Mouse (Mus musculus) inflammation-experienced regulatory T-cells, adult 6 months (primary cell): ENCODE measurements around the gene Jund. TPM values are rescaled to one million over a fixed set of nuclear protein-coding genes. Genes with fewer than 3 reads are reported as not detected.

Experiments used
- ATAC-seq: one replicate; pipeline ENCODE4 v1.8.0; 2017
- polyA plus RNA-seq, 3 experiments: library from polyadenylated mRNA; unstranded; fragments of 100-300 nt; shearing (Covaris generic); gene quantifications; one replicate each; pipeline ENCODE4 v1.2.1; 2017

Jund gene
- polyA plus RNA-seq, 3 experiments from 2014 or later, result 13.9 to 23.2 (median 16.6) TPM

DNA sequence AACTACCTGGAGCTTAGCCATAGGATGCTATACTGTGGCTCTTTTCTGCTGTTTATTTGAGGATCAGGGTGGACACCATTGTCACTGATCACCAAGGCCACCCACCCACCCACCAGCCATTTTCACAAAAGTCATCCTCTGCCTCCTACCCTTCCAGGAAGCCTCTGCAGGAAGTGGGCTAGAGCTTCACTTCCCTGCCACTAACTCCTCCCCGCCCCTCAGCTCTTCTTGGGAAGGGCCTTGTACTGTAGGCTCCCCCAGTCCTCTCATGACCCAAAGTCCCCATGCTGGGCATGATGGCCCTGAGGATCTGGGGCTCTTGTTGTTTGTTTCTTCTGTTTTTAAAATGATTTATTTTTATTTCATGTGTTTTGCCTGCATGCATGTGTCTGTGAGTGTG lies 23.4 kb upstream of the Jund start:
- peak; percentile 54 for ATAC-seq

GRCm38 (mm10) chr8:70677451-70678080 lies 21.2 kb upstream of the Jund start:
- no peak for ATAC-seq

GRCm38 (mm10) chr8:70678679-70679078 lies 20.1 kb upstream of the Jund start:
- ATAC-seq, result no peak

- no peak for ATAC-seq
Observed at GRCm38 (mm10) chr8:70679404-70679803, 19.3 kb upstream of the Jund start.

GRCm38 (mm10) chr8:70680039-70680438 lies 18.7 kb upstream of the Jund start:
- ATAC-seq, result no peak

- ATAC-seq, result no peak
Observed at GRCm38 (mm10) chr8:70681410-70681809, 17.3 kb upstream of the Jund start.

GRCm38 (mm10) chr8:70682193-70682592 lies 16.6 kb upstream of the Jund start:
- no peak for ATAC-seq

DNA sequence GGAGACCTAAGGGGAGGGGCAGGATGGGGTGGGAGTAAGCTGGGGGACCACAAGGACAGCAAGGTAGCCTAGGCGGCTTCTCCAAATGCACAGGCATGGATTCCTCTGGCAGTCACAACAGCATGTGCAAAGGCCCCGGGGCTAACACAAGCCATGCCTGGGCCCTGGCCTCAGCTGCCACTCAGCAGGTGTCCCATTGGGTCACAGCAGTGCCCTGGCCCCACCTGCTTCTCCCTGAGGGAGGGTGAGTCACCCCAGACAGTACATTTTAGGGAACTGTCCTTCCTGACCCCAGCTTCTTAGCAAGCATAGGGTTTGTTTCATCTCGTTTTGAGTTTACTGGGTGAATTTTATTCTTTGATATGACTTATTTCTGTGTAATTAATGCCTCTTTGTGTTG lies 16.1 kb upstream of the Jund start:
- no peak for ATAC-seq

DNA sequence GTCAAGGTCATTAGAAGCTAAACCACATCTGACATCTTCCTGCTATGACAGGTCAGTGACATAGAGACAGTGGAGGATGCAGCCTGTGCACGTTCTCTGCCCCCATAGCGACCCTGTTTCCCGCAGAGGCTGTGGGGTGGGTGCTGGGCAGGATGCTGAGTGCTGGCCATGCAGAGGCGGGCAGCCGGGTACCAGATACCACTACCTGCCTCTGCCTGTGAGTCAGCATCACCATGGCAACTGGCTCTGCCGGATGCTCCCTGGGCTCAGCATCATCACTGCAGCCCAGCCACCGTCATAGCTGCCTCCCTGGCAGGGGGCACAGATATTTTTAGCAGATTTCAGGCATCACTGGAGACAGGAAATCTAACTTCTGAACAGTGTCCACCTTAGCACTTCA lies 14.5 kb upstream of the Jund start:
- ATAC-seq, result peak; percentile 97

DNA sequence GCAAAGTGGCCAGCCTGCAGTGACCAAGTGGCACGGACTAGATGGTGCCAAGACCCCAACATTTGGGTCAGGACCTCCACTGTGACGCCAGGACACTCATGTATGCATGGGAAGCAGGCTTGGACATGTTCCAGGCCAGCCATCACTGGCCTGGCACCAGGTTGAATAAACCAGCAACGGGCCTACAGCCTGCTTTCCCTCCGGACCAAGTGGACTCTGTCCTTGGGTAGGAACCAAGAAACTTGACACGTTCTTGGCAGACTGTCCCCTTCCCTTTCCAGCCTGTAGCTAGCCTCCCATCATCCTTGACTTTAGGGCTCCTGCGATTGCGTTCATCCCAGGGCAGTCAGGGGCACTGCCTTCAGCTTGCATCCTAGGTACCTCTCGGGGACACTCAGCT lies 11.2 kb upstream of the Jund start:
- ATAC-seq, result no peak

DNA sequence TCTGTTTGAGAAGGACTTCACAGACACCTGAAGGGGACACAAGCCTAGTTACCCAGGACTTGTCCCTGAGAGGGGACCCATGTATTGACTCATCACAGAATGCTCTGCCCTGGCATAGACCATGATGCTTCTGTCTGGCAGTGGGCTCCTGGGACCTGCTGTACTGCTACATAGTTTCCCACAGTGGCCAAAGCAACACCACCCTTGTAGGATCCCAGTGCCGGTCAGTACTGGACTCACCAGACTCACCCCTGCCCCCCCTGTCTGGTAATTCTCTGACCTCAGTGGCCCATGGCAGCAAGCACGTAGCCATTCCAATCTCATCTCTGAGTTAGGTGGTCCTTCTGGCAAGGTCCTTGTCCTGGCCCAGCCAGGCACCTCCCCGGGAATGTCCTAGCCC lies 10.6 kb upstream of the Jund start:
- ATAC-seq, result no peak

GRCm38 (mm10) chr8:70689892-70690390 lies 8.8 kb upstream of the Jund start:
- no peak for ATAC-seq

GRCm38 (mm10) chr8:70691230-70691629 lies 7.5 kb upstream of the Jund start:
- no peak for ATAC-seq

- ATAC-seq, result no peak
Observed at GRCm38 (mm10) chr8:70691727-70692231, 7.0 kb upstream of the Jund start.

DNA sequence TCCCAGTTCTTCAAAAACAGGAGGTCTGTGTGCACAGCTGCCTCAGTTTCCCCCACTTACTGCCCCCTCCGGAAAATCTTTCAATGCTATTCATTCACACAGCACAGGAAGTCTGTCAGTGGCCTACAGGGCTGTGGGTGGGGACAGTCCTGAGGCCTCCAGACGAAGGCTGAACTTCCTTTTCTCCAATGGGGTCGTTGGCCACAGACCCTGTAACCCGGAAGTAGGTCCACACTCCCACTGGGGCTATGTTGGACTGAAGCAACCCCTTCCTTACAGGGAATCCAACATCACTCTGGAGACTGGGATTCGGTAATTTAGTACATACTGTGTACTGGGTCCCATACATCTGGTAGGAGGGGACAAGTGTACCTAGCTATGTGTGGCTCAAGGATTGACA lies 5.1 kb upstream of the Jund start:
- ATAC-seq, result no peak

DNA sequence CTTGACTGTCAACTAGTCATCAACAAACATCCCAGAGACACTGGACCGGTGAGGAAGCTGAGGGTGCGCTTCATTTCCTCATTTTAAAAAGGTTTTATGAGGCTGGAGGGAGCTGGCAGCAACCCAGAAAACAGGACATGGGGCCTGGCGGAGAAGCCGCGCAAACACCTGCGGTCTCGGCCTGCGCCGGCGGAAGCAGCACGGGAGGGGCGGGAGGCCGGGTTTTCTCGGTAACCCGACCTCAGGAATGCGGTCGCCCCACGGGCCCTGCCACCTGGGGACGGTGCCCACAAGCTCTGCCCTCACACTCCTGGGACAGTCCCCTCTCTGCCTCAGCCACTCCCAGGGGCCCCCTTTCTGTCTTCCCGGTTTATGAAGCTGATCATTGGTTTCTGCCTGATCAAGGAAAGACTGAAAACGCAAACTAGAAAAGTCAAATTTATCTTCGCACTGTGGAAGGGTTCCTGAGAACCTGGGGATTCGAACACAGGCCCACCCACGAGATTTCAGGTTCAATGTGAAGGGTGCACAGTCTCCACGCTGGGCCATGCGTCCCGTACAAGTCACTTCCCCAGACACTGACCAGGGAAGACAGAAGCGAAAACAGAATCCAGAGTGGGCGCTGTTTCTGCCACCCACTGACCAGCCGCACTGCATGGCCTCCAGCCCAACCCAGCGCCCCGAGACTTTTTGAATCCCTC lies 3.3 kb upstream of the Jund start:
- peak; percentile 4 for ATAC-seq

GRCm38 (mm10) chr8:70696019-70696885 lies 2.5 kb upstream of the Jund start:
- ATAC-seq, result no peak

DNA sequence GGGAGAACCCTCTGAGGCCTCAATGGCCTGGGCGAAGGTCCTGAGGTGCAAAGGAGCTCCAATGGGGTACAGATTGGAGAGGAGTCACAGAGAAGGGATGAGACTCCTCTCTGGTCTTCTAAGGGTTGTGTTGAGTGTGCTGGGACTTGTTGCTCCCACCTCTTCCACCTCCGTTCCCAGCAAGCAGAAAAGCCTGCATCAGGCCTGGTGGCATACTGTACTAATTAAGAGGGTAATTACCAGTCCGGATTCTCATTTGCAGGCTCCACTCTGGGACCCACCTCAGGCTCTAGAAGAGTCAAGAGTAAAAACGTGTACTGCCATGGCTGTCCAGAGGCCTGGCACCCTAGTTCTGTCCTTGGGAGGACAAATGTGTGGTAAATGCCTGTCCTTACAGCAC lies 1.8 kb upstream of the Jund start:
- ATAC-seq, result no peak

DNA sequence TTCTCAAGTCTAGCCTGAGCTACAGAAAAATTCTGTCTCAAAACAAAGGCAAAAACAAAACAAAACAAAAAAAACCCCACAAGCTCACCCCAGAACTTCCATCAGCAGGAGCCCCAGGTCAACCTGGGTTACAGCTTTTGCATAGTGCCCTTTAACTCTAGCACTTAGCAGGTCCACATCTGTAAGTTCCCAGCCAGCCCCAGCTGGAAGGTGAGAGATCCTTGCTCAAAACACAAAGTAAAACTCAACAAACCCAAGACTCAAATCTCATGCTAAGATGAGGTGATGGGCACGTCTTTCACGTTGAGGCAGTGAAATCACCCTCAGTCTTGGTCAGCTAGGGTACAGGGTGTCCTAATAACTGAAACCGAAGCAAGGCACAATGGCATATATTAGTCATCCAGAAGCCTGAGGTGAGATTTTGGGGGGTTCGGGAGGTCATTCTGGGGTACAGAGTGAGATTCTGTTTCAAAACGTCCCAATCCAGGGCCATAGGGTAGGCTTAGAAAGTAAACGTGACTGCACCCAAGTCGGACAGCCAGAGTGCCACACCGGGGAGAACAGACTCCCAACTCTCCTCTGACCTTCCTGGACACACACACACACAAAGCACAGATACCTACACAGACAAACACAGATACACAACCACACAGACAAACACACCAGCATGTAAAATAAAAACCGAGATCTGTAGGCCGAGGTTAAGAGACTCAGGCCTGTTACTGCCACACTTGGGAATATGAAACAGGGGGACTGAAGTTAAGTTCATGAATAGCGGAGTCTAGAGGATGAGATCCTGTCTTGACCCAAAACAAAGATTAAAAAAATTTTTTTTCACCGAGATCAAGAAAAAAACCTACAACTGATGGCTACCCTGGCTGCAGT lies 1.1 kb upstream of the Jund start:
- no peak for ATAC-seq

DNA sequence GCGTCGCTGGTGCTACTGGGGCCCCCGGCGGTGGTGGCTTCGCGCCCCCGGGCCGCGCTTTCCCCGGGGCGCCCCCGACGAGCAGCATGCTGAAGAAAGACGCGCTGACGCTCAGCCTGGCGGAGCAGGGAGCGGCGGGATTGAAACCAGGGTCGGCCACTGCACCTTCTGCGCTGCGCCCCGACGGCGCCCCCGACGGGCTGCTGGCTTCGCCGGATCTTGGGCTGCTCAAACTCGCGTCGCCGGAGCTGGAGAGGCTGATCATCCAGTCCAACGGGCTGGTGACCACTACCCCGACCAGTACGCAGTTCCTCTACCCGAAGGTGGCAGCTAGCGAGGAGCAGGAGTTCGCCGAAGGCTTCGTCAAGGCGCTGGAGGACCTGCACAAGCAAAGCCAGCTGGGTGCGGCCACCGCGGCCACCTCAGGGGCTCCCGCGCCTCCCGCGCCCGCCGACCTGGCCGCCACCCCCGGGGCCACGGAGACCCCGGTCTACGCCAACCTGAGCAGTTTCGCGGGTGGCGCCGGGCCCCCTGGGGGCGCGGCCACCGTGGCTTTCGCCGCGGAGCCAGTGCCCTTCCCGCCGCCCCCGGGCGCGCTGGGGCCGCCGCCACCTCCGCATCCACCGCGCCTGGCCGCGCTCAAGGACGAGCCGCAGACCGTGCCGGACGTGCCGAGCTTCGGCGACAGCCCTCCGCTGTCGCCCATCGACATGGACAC lies 526 bp downstream of the Jund start:
- ATAC-seq, result no peak

GRCm38 (mm10) chr8:70699834-70700554 lies 1.2 kb downstream of the Jund start:
- ATAC-seq, result no peak
